Mouse (Mus musculus) midbrain, embryonic 11.5 days (tissue): ENCODE results near the gene 0610030E20Rik. TPM values are rescaled to one million over a fixed set of nuclear protein-coding genes. Genes with fewer than 3 reads are reported as not detected.

Source experiments
- ATAC-seq: fragments of 200-750 bp; cut with Nextera tagmentation; 2 replicates; pipeline ENCODE4 v1.8.0; 2017; ENCODE audit warnings: moderate TSS enrichment, moderate library complexity; ENCODE audit not compliant: low FRiP score
- DNase-seq: peaks from one replicate; pipeline ENCODE4 v3.0.0; 2015; ENCODE audit warnings: low spot score; ENCODE audit errors: missing footprints
- H3K27ac ChIP-seq: fragments of 300-500 bp; sonication (generic); 2 replicates; pipeline ENCODE4 v1.5.1; 2014; ENCODE audit warnings: low read depth, low read length
- H3K27me3 ChIP-seq: fragments of 300-500 bp; sonication (generic); 2 replicates; pipeline ENCODE4 v1.6.1; 2014; ENCODE audit warnings: mild to moderate bottlenecking, low read length, moderate library complexity, mixed read lengths; ENCODE audit not compliant: control insufficient read depth, insufficient read depth
- H3K36me3 ChIP-seq: fragments of 300-500 bp; sonication (generic); 2 replicates; pipeline ENCODE4 v1.6.1; 2014; ENCODE audit warnings: mild to moderate bottlenecking, low read length, moderate library complexity, mixed read lengths; ENCODE audit not compliant: control insufficient read depth, insufficient read depth
- H3K4me1 ChIP-seq: fragments of 300-500 bp; sonication (generic); 2 replicates; pipeline ENCODE4 v1.6.1; 2014; ENCODE audit warnings: low read length; ENCODE audit not compliant: control insufficient read depth, insufficient read depth
- H3K4me2 ChIP-seq: fragments of 300-500 bp; sonication (generic); 2 replicates; pipeline ENCODE4 v1.6.1; 2014; ENCODE audit warnings: mild to moderate bottlenecking, moderate library complexity
- H3K4me3 ChIP-seq: fragments of 300-500 bp; sonication (generic); 2 replicates; pipeline ENCODE4 v1.5.1; 2014; ENCODE audit warnings: low read depth, low read length
- H3K9ac ChIP-seq: fragments of 300-500 bp; sonication (generic); 2 replicates; pipeline ENCODE4 v1.6.1; 2014; ENCODE audit warnings: low read length
- H3K9me3 ChIP-seq: fragments of 300-500 bp; sonication (generic); 2 replicates; pipeline ENCODE4 v1.6.1; 2016; ENCODE audit warnings: low read length; ENCODE audit not compliant: control insufficient read depth
- whole genome bisulfite sequencing: fragments of 180-500 bp; shearing (Covaris S2); extraction: QIAGEN DNeasy Blood & Tissue Kit; methylation state at CpG from one replicate; pipeline ENCODE4 v1.1.7; 2014; 5-methylcytosine and 5-hydroxymethylcytosine counted together
- polyA plus RNA-seq: library from polyadenylated mRNA; unstranded; fragments of >200 nt; fragmentation: Nextera tagmentation; extraction: Ambion mirVana; gene quantifications from 2 replicates; pipeline ENCODE4 v1.2.1, GENCODE M21; 2014

The 0610030E20Rik gene
- 15.6 and 16.1 TPM in 2 replicates for polyA plus RNA-seq

- Histone ChIP-seq H3K9ac (peak within 1 kb of the TSS; percentile 93), H3K4me2 (peak within 1 kb of the TSS; percentile 55), H3K27ac (peak within 1 kb of the TSS; percentile 55; the same call in 1 of the 2 replicates), H3K9me3 (no peaks in the 10 kb centered on the region), H3K4me1 (peaks cover 21% of the 10 kb centered on the region), H3K27me3 (no peaks in the 10 kb centered on the region), H3K36me3 (peaks cover 5% of the 10 kb centered on the region; the same call in 1 of the 2 replicates), H3K4me3 (peak within 1 kb of the TSS; percentile 65)
- ATAC-seq (peak; percentile 69), DNase-seq (peak; percentile 95)
- under 1% methylated on average over 70 of the region's 72 CpGs for WGBS
These were observed at the start of gene 0610030E20Rik for GRCm38 (mm10) chr6:72347166-72347941. TSS of gene 0610030E20Rik (plus strand) at chr6:72347317.

DNA sequence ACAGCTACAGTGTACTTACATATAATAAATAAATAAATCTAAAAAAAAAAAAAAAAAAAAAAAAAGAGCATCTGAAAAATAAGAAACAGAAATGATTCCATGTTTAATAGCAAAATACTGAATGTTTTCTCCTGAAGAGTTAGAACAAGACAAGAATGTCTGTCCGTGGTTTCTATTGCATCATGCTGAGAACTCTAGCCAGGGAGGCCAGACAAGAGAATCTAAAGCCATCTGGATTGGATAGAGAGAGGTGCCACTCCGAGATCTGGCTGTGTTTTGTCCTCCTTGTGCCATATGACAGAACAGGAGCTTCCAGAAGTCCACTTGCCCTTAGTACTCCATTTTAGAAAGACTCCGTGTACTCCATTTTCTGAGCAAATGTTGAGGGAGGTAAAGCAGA is 49.3 kb upstream of the 0610030E20Rik start:
- no peak overlapping the region for H3K4me2 ChIP-seq

GRCm38 (mm10) chr6:72302349-72302925 is 44.7 kb upstream of the 0610030E20Rik start:
- no peak overlapping the region for H3K4me3 ChIP-seq
- H3K9ac ChIP-seq: no peak overlapping the region

More for the DNA sequence above, 49.3 kb upstream of the 0610030E20Rik start:
- Histone ChIP-seq H3K9me3 (no peaks in the 10 kb centered on the region), H3K4me3 (no peak overlapping the region), H3K27ac (no peak overlapping the region), H3K36me3 (no peaks in the 10 kb centered on the region), H3K4me1 (no peaks in the 10 kb centered on the region), H3K9ac (no peak overlapping the region), H3K27me3 (no peaks in the 10 kb centered on the region)
- DNase-seq: no peak
- ATAC-seq: no peak
- 77% methylated on average over 3 of the region's 3 CpGs for WGBS

DNA sequence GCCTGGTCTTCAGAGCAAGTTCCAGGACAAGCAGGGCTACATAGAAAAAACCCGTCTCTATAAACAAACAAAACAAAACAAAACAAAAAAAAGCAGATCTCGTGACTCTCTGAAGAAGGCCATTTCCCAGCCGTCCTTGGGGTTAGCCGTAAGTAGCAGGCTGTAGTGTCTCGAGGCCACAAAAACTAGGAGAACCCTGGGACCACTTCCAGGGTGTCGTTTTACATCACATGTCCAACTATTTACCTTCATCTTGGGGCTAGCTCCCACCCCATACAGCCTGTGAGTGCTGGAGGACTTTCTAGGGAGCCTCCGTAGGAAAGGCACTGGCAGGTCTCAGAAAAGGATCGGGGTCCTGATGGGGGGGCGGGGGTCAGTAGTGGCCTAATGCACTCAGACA is 43.6 kb upstream of the 0610030E20Rik start:
- no peak overlapping the region for H3K27ac ChIP-seq
- WGBS: 64% methylated on average over 9 of the region's 9 CpGs

More at GRCm38 (mm10) chr6:72302349-72302925, 44.7 kb upstream of the 0610030E20Rik start:
- ATAC-seq (no peak), DNase-seq (no peak)
- Histone ChIP-seq H3K27ac (no peak overlapping the region), H3K36me3 (no peaks in the 10 kb centered on the region), H3K27me3 (no peaks in the 10 kb centered on the region), H3K4me2 (no peak overlapping the region), H3K9me3 (no peaks in the 10 kb centered on the region), H3K4me1 (no peaks in the 10 kb centered on the region)
- 89% methylated on average over 11 of the region's 11 CpGs for WGBS

DNA sequence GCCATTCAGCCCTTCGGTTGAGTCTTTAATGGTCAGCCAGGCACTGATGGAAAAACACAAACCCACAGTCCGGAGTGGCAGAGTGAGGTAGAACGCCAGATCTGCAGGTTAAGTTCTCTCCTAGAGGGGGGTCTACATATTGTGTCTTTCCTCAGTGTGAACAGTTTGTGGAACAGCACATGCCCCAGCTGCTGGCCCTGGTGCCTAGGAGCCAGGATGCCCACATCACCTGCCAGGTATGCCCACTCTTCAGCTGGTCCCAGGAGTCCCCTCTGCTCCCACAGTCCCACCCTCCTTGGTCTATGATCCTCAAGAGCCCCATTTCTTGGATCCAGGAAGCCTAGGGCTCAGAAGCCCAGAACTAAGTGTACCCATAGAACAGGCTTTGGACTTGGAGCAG is 34.9 kb upstream of the 0610030E20Rik start:
- Histone ChIP-seq H3K27me3 (no peaks in the 10 kb centered on the region), H3K36me3 (peaks cover 3% of the 10 kb centered on the region), H3K4me3 (no peak overlapping the region), H3K4me2 (no peak overlapping the region), H3K27ac (no peak overlapping the region), H3K4me1 (no peaks in the 10 kb centered on the region), H3K9me3 (no peaks in the 10 kb centered on the region), H3K9ac (no peak overlapping the region)
- 90% methylated on average over 3 of the region's 3 CpGs for WGBS
- ATAC-seq (no peak), DNase-seq (no peak)

More for the DNA sequence above, 43.6 kb upstream of the 0610030E20Rik start:
- Histone ChIP-seq H3K4me1 (no peaks in the 10 kb centered on the region), H3K4me3 (no peak overlapping the region), H3K27me3 (no peaks in the 10 kb centered on the region), H3K36me3 (no peaks in the 10 kb centered on the region), H3K9me3 (no peaks in the 10 kb centered on the region), H3K9ac (no peak overlapping the region), H3K4me2 (no peak overlapping the region)
- DNase-seq: no peak
- ATAC-seq: no peak

DNA sequence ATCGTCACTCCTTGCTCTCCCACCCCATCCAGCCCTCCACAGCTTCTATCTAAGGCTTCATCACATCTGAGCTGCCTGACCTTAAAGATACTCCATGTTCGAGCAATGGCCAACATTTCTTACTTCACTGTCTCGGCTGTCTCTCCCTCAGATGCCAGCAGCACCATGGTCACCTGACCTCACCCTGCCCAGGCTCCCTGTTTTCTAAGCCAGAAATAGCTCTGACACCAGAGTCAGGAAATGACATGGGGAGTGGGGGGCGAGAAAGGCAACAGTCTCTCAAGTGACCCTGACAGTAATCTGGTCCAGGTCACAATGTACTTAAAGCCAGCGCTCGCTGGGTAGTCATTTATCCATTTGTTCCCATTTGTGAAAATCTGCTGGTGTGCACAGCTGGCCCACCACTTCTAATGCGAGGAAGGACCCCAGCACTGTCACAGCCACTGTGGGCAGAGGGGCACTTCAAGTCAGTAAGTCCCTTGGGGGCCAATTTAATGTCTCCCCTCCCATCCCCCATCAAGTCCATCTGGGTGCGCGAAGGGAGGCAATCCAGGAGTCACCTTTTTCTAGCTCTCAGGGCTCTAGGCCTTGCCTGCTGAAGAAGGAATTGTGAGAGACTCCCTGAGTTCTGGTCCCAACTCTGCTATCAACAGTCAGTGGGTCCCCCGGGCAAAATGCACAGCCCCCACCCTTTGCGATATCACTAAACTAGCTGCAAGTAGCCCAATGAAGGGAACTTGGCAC is 33.8 kb upstream of the 0610030E20Rik start:
- H3K36me3 ChIP-seq: peaks cover 10% of the 10 kb centered on the region
- no peak overlapping the region for H3K4me3 ChIP-seq
- WGBS: 87% methylated on average over 11 of the region's 11 CpGs

DNA sequence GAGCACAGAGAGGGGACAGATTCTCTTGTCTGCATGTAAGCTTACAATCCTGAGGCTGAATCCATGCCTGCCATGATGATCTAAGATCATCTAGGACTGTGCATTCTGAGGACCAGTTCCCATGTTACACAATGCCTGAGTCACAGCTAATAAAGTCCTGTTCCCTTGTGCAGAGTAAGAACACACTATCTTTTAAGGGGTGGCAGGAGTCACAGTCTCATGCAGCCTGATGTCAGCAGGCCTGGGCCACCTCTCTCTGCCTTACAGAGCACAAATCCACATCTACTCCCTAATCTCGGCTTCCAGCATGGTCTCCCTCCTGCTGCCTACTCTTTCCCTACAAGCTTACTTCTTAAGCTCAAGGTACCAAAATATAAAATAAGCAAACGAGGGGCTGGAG is 31.7 kb upstream of the 0610030E20Rik start:
- Histone ChIP-seq H3K4me2 (no peak overlapping the region), H3K4me3 (no peak overlapping the region), H3K9ac (no peak overlapping the region), H3K4me1 (no peaks in the 10 kb centered on the region), H3K27ac (no peak overlapping the region), H3K9me3 (no peaks in the 10 kb centered on the region), H3K36me3 (peaks cover 21% of the 10 kb centered on the region), H3K27me3 (no peaks in the 10 kb centered on the region)
- ATAC-seq: no peak
- no peak for DNase-seq
- WGBS: 75% methylated on average over 2 of the region's 2 CpGs

More for the DNA sequence above, 33.8 kb upstream of the 0610030E20Rik start:
- H3K27ac ChIP-seq: no peak overlapping the region
- H3K4me1 ChIP-seq: no peaks in the 10 kb centered on the region
- ATAC-seq: no peak
- H3K9ac ChIP-seq: no peak overlapping the region
- no peak overlapping the region for H3K4me2 ChIP-seq
- peak; percentile 72 for DNase-seq
- H3K9me3 ChIP-seq: no peaks in the 10 kb centered on the region
- H3K27me3 ChIP-seq: no peaks in the 10 kb centered on the region

DNA sequence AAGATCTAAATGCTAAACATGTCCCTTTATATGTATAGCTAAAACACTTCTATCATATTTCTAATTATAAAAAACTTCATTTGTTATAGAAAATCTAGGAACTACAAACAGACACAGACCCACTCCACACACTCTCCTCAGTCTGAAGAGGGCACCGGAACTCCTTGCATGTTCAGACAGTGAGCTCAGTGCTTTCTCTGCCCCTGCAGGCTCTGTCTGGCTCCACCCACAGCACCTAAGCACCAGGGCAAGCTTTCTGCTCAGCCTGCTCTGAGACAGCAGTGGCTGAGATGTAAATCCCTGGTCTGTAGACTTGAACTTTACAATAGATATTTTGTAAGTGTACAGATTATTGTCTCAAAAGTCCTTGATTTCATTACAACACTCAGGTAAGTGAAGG is 31.1 kb upstream of the 0610030E20Rik start:
- Histone ChIP-seq H3K27me3 (no peaks in the 10 kb centered on the region), H3K9ac (no peak overlapping the region), H3K4me1 (no peaks in the 10 kb centered on the region), H3K4me3 (no peak overlapping the region), H3K9me3 (no peaks in the 10 kb centered on the region), H3K4me2 (no peak overlapping the region), H3K36me3 (peaks cover 21% of the 10 kb centered on the region), H3K27ac (no peak overlapping the region)
- DNase-seq (no peak), ATAC-seq (no peak)
- 97% methylated on average over 1 of the region's 1 CpGs for WGBS

- WGBS: 89% methylated on average over 5 of the region's 5 CpGs
- peaks cover 28% of the 10 kb centered on the region for H3K36me3 ChIP-seq
- H3K9ac ChIP-seq: no peak overlapping the region
These were observed 28.7 kb upstream of the 0610030E20Rik start for GRCm38 (mm10) chr6:72318440-72318839.

More at GRCm38 (mm10) chr6:72318440-72318839, 28.7 kb upstream of the 0610030E20Rik start:
- no peak overlapping the region for H3K27ac ChIP-seq
- H3K4me3 ChIP-seq: no peak overlapping the region
- ATAC-seq (no peak), DNase-seq (no peak)
- no peaks in the 10 kb centered on the region for H3K4me1 ChIP-seq
- H3K9me3 ChIP-seq: no peaks in the 10 kb centered on the region
- no peaks in the 10 kb centered on the region for H3K27me3 ChIP-seq
- H3K4me2 ChIP-seq: no peak overlapping the region
